Mouse (Mus musculus): ENCODE results near the gene Rhbdl3.
A peak's percentile ranks its signal among the peaks of the same experiment; 100 is the strongest.

The Rhbdl3 gene

GRCm38 (mm10) chr11:80300551-80301315 lies at the start of gene Rhbdl3:
Gene Rhbdl3, plus strand, starts transcription at chr11:80300912.
- DNase-seq (ENCODE audit: low spot score), result no peak

- no peak for DNase-seq (ENCODE audit: low spot score)
Measured at GRCm38 (mm10) chr11:80264137-80264536, 36.6 kb upstream of the Rhbdl3 start.

- no peak for DNase-seq (ENCODE audit: low spot score)
Measured at GRCm38 (mm10) chr11:80271096-80271495, 29.6 kb upstream of the Rhbdl3 start.

GRCm38 (mm10) chr11:80275011-80275410 lies 25.7 kb upstream of the Rhbdl3 start:
- DNase-seq (ENCODE audit: low spot score), result no peak

GRCm38 (mm10) chr11:80278054-80278453 lies 22.7 kb upstream of the Rhbdl3 start:
- DNase-seq (ENCODE audit: low spot score), result no peak

- DNase-seq (ENCODE audit: low spot score), result no peak
Measured at GRCm38 (mm10) chr11:80283786-80284185, 16.9 kb upstream of the Rhbdl3 start.

- no peak for DNase-seq (ENCODE audit: low spot score)
Measured at GRCm38 (mm10) chr11:80284641-80285040, 16.1 kb upstream of the Rhbdl3 start.

- peak; percentile 42 for DNase-seq (ENCODE audit: low spot score)
Measured at GRCm38 (mm10) chr11:80287150-80287549, 13.6 kb upstream of the Rhbdl3 start.

- no peak for DNase-seq (ENCODE audit: low spot score)
Measured at GRCm38 (mm10) chr11:80289701-80290445, 10.8 kb upstream of the Rhbdl3 start.

GRCm38 (mm10) chr11:80291004-80291403 lies 9.7 kb upstream of the Rhbdl3 start:
- no peak for DNase-seq (ENCODE audit: low spot score)

GRCm38 (mm10) chr11:80292463-80292862 lies 8.2 kb upstream of the Rhbdl3 start:
- no peak for DNase-seq (ENCODE audit: low spot score)

- DNase-seq (ENCODE audit: low spot score), result no peak
Measured at GRCm38 (mm10) chr11:80295066-80295465, 5.6 kb upstream of the Rhbdl3 start.

- DNase-seq (ENCODE audit: low spot score), result no peak
Measured at GRCm38 (mm10) chr11:80295785-80296184, 4.9 kb upstream of the Rhbdl3 start.

- no peak for DNase-seq (ENCODE audit: low spot score)
Measured at GRCm38 (mm10) chr11:80299513-80300235, 1.0 kb upstream of the Rhbdl3 start.

GRCm38 (mm10) chr11:80301316-80302045 lies 769 bp downstream of the Rhbdl3 start:
- DNase-seq (ENCODE audit: low spot score), result no peak

- DNase-seq (ENCODE audit: low spot score), result no peak
Measured at GRCm38 (mm10) chr11:80302046-80302390, 1.3 kb downstream of the Rhbdl3 start.

- DNase-seq (ENCODE audit: low spot score), result peak; percentile 41
Measured at GRCm38 (mm10) chr11:80302536-80302935, 1.8 kb downstream of the Rhbdl3 start.

- no peak for DNase-seq (ENCODE audit: low spot score)
Measured at GRCm38 (mm10) chr11:80303746-80304145, 3.0 kb downstream of the Rhbdl3 start.

GRCm38 (mm10) chr11:80304846-80305245 lies 4.1 kb downstream of the Rhbdl3 start:
- no peak for DNase-seq (ENCODE audit: low spot score)

GRCm38 (mm10) chr11:80308537-80308936 lies 7.8 kb downstream of the Rhbdl3 start:
- DNase-seq (ENCODE audit: low spot score), result no peak

GRCm38 (mm10) chr11:80311271-80311670 lies 10.6 kb downstream of the Rhbdl3 start:
- DNase-seq (ENCODE audit: low spot score), result no peak

GRCm38 (mm10) chr11:80312049-80312448 lies 11.3 kb downstream of the Rhbdl3 start:
- DNase-seq (ENCODE audit: low spot score), result no peak
